Mouse (Mus musculus): ENCODE data around the gene Rprd1b. TPM values are rescaled to one million over a fixed set of nuclear protein-coding genes. Genes with fewer than 3 reads are reported as not detected.
A peak's percentile ranks its signal among the peaks of the same experiment; 100 is the strongest.

Rprd1b gene
- polyA plus RNA-seq, 1 experiment from 2014 or later: 48.2 TPM

DNA sequence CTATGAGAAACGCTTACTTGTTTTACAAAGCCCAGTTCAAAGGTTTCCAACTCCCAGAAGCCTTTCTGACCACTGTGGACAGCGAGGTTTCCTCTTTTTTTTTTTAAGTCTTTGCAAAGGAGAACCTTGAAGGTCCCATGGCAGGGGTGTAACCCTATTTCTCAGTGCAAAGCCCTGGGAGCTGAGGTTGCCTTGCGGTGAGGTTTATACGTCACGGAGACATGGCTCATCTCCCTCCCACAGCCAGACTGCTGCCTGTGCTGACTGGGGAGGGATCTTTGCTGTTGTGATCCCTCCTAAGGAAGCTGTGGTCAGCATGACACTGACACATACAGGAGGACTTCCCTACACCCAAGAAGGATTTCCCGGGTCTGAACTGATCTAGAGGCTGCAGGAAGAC is 104.8 kb downstream of the Rprd1b start:
- no peak for ATAC-seq (replicated peaks; ENCODE audit: low FRiP score)

DNA sequence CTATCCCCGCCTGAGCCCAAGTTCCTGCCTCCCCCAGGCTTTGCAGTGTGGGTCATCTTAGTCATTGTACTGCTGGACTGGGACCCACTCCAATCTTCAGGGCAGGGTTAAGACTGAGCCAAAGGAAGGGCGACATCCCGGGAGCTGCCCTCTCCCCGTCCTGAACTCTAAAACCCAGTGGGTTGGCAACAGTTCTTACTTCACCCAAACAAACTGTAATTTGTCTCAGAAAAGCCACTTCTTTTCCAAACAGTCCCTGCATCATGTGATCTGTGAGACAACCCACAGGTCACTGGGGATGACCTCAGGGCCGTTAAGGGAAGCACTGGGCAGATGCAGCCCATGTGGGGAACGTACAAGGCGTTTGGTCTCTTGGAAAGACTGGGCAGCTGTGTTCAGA is 107.9 kb downstream of the Rprd1b start:
- WGBS: 65% methylated on average over 7 of the region's 7 CpGs
- H3K27me3 ChIP-seq (replicated peaks; ENCODE audit: control insufficient read depth, insufficient read depth, low read length): no peaks in the 10 kb centered on the region
- H3K4me2 ChIP-seq: no peak overlapping the region
- ATAC-seq (replicated peaks; ENCODE audit: low FRiP score) (no peak), DNase-seq (ENCODE audit: low spot score) (no peak)
- H3K9me3 ChIP-seq (ENCODE audit: control insufficient read depth, low read length): no peaks in the 10 kb centered on the region
- no peak overlapping the region for H3K4me3 ChIP-seq (ENCODE audit: low read depth, low read length)
- peaks cover 27% of the 10 kb centered on the region for H3K4me1 ChIP-seq (replicated peaks; ENCODE audit: control insufficient read depth, insufficient read depth, low read length)
- H3K36me3 ChIP-seq (ENCODE audit: control insufficient read depth, insufficient read depth, low read length): peaks cover 28% of the 10 kb centered on the region
- no peak overlapping the region for H3K27ac ChIP-seq (ENCODE audit: low read depth, low read length)
- no peak overlapping the region for H3K9ac ChIP-seq (ENCODE audit: low read depth, low read length)

More for the DNA sequence above, 104.8 kb downstream of the Rprd1b start:
- no peak for DNase-seq (ENCODE audit: low spot score)
- H3K27ac ChIP-seq (ENCODE audit: low read depth, low read length): no peak overlapping the region
- no peaks in the 10 kb centered on the region for H3K27me3 ChIP-seq (replicated peaks; ENCODE audit: control insufficient read depth, insufficient read depth, low read length)
- H3K4me2 ChIP-seq: no peak overlapping the region
- H3K9ac ChIP-seq (ENCODE audit: low read depth, low read length): no peak overlapping the region
- H3K9me3 ChIP-seq (ENCODE audit: control insufficient read depth, low read length): no peaks in the 10 kb centered on the region
- WGBS: 35% methylated on average over 6 of the region's 6 CpGs
- no peak overlapping the region for H3K4me3 ChIP-seq (ENCODE audit: low read depth, low read length)
- peaks cover 10% of the 10 kb centered on the region; the same call in 1 of the 2 replicates for H3K4me1 ChIP-seq (replicated peaks; ENCODE audit: control insufficient read depth, insufficient read depth, low read length)
- H3K36me3 ChIP-seq (ENCODE audit: control insufficient read depth, insufficient read depth, low read length): peaks cover 23% of the 10 kb centered on the region

DNA sequence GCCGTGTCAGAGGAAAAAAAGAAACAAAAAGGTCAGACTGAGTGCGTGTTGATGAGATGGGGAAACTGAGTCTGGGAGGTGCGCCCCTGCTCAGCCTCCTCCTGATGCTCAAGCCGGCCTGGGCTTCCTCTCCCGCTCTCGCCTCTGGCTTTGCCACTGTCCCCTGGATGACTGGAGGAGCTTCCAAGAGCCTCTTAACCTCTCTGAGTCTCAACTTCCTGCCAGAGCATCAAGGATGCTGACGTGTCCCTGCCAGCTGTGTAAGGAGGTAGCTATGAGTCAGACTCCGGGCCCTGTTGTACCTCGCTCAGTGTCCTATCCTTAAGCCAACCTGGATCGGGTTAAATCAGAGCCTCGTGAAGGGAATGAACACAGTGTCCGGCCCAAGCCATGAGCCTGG is 109.5 kb downstream of the Rprd1b start:
- Histone ChIP-seq H3K4me1 (replicated peaks; ENCODE audit: control insufficient read depth, insufficient read depth, low read length) (peaks cover 42% of the 10 kb centered on the region), H3K9me3 (ENCODE audit: control insufficient read depth, low read length) (no peaks in the 10 kb centered on the region), H3K27me3 (replicated peaks; ENCODE audit: control insufficient read depth, insufficient read depth, low read length) (no peaks in the 10 kb centered on the region), H3K36me3 (ENCODE audit: control insufficient read depth, insufficient read depth, low read length) (peaks cover 18% of the 10 kb centered on the region; the same call in 1 of the 2 replicates), H3K4me2 (no peak overlapping the region), H3K9ac (ENCODE audit: low read depth, low read length) (no peak overlapping the region), H3K27ac (ENCODE audit: low read depth, low read length) (no peak overlapping the region), H3K4me3 (ENCODE audit: low read depth, low read length) (no peak overlapping the region)
- DNase-seq (ENCODE audit: low spot score) (no peak), ATAC-seq (replicated peaks; ENCODE audit: low FRiP score) (no peak)
- WGBS: 92% methylated on average over 12 of the region's 12 CpGs

DNA sequence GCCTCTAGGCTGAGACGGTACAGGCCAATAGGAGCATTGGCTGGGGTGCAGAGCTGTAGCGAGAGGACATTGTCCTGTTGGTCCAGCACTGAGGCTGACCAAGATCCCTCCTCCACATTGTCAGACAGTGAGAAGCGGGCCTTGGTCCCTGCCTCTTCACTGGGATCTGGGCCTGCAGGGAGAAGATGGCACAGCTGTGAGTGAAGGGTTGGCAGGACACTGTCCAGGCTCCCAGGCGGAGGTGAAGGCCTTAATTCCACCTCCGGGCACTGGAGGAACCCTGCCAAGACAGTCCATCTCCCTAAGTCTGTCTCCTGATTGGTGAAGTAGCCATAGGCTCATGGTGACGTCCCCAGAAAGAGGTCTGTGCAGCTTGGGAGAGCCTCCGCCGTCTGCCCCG is 110.5 kb downstream of the Rprd1b start:
- ATAC-seq (replicated peaks; ENCODE audit: low FRiP score) (no peak), DNase-seq (ENCODE audit: low spot score) (no peak)
- H3K36me3 ChIP-seq (ENCODE audit: control insufficient read depth, insufficient read depth, low read length): peaks cover 15% of the 10 kb centered on the region; the same call in 1 of the 2 replicates
- H3K4me3 ChIP-seq (ENCODE audit: low read depth, low read length): no peak overlapping the region
- 90% methylated on average over 9 of the region's 9 CpGs for WGBS
- no peak overlapping the region for H3K27ac ChIP-seq (ENCODE audit: low read depth, low read length)
- no peaks in the 10 kb centered on the region for H3K27me3 ChIP-seq (replicated peaks; ENCODE audit: control insufficient read depth, insufficient read depth, low read length)
- no peak overlapping the region for H3K9ac ChIP-seq (ENCODE audit: low read depth, low read length)
- peaks cover 51% of the 10 kb centered on the region for H3K4me1 ChIP-seq (replicated peaks; ENCODE audit: control insufficient read depth, insufficient read depth, low read length)
- H3K9me3 ChIP-seq (ENCODE audit: control insufficient read depth, low read length): no peaks in the 10 kb centered on the region
- no peak overlapping the region for H3K4me2 ChIP-seq

DNA sequence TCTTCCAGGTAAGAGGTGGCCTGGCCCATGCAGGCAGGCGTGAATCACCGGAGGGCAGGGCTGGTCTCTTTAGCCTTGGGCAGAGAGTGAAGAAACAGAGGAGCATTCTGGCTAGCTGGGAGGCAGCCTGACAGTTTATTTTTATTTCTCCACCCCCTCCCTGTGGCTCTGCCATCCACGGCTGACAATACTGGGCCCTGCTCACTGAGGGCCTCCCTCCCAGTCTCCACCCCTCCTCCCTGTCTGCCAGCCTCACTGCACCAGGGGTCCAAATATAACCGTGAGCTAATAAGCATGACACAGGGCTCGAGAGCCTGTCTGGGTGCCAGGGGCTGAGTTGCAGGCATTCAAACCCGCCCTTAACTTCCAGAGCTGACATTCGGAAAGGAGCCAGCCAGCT is 111.3 kb downstream of the Rprd1b start:
- Histone ChIP-seq H3K4me3 (ENCODE audit: low read depth, low read length) (no peak overlapping the region), H3K9ac (ENCODE audit: low read depth, low read length) (peak overlapping the region; percentile 50), H3K9me3 (ENCODE audit: control insufficient read depth, low read length) (no peaks in the 10 kb centered on the region), H3K27ac (ENCODE audit: low read depth, low read length) (no peak overlapping the region; the same call in 1 of the 2 replicates), H3K4me1 (replicated peaks; ENCODE audit: control insufficient read depth, insufficient read depth, low read length) (peaks cover 57% of the 10 kb centered on the region), H3K36me3 (ENCODE audit: control insufficient read depth, insufficient read depth, low read length) (peaks cover 13% of the 10 kb centered on the region; the same call in 1 of the 2 replicates), H3K4me2 (no peak overlapping the region), H3K27me3 (replicated peaks; ENCODE audit: control insufficient read depth, insufficient read depth, low read length) (no peaks in the 10 kb centered on the region)
- ATAC-seq (replicated peaks; ENCODE audit: low FRiP score) (no peak), DNase-seq (ENCODE audit: low spot score) (no peak)
- 55% methylated on average over 7 of the region's 7 CpGs for WGBS

DNA sequence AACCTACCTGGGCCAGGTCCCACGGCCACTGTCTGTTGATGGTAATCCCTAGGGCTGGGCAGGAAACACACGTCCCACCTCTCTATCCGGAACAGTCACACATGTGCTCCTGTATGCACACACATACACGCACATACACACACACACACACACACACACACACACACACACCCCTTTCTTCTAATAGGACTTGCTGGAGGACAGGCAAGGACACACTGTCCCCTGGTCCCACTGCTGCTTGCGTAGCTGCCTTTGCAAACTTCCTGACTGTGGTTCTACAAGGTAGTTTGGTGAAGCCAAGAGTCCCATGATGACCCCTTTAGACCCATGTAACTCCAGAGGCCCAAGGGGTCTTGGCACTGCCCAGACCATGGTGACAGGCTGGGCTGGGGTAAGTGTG is 112.4 kb downstream of the Rprd1b start:
- Histone ChIP-seq H3K9ac (ENCODE audit: low read depth, low read length) (peak overlapping the region; percentile 4), H3K4me1 (replicated peaks; ENCODE audit: control insufficient read depth, insufficient read depth, low read length) (peaks cover 68% of the 10 kb centered on the region), H3K36me3 (ENCODE audit: control insufficient read depth, insufficient read depth, low read length) (peaks cover 13% of the 10 kb centered on the region; the same call in 1 of the 2 replicates), H3K4me2 (peak overlapping the region; percentile 84; the same call in 1 of the 2 replicates), H3K4me3 (ENCODE audit: low read depth, low read length) (no peak overlapping the region), H3K27me3 (replicated peaks; ENCODE audit: control insufficient read depth, insufficient read depth, low read length) (0 out of 2 replicates have a peak, but pooled peaks cover 3% of the 10 kb centered on the region), H3K27ac (ENCODE audit: low read depth, low read length) (peak overlapping the region; percentile 83), H3K9me3 (ENCODE audit: control insufficient read depth, low read length) (no peaks in the 10 kb centered on the region)
- DNase-seq (ENCODE audit: low spot score): no peak
- ATAC-seq (replicated peaks; ENCODE audit: low FRiP score): no peak
- WGBS: 78% methylated on average over 5 of the region's 5 CpGs

DNA sequence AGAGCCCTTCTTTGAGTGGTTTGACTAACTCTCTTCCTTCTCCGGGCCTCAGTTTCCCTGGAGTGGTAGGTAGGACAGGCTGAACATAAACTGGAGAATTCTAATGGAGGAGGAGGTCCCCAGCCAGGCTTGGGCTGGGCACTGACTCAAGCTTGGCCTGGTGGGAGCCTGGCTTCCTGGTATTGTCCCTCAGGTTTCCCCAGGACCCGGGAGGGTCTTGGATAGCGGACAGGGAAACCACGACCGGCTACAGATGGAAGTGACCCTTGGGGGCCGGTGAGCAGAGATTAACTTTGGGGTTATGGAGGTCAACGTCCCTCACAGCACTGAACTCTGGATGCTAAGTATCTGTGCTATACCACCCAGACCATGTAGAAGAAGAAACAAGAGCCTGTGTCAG is 113.0 kb downstream of the Rprd1b start:
- peak overlapping the region; percentile 84 for H3K4me2 ChIP-seq
- H3K27ac ChIP-seq (ENCODE audit: low read depth, low read length): peak overlapping the region; percentile 83
- H3K27me3 ChIP-seq (replicated peaks; ENCODE audit: control insufficient read depth, insufficient read depth, low read length): 0 out of 2 replicates have a peak, but pooled peaks cover 7% of the 10 kb centered on the region
- H3K9me3 ChIP-seq (ENCODE audit: control insufficient read depth, low read length): no peaks in the 10 kb centered on the region
- 45% methylated on average over 7 of the region's 7 CpGs for WGBS
- H3K36me3 ChIP-seq (ENCODE audit: control insufficient read depth, insufficient read depth, low read length): peaks cover 13% of the 10 kb centered on the region; the same call in 1 of the 2 replicates
- peaks cover 70% of the 10 kb centered on the region for H3K4me1 ChIP-seq (replicated peaks; ENCODE audit: control insufficient read depth, insufficient read depth, low read length)
- no peak for DNase-seq (ENCODE audit: low spot score)
- peak overlapping the region; percentile 4; the same call in 1 of the 2 replicates for H3K9ac ChIP-seq (ENCODE audit: low read depth, low read length)
- 0 out of 2 replicates have a peak overlapping the region, but pooled peaks have one; percentile 20 for H3K4me3 ChIP-seq (ENCODE audit: low read depth, low read length)
- ATAC-seq (replicated peaks; ENCODE audit: low FRiP score): no peak

DNA sequence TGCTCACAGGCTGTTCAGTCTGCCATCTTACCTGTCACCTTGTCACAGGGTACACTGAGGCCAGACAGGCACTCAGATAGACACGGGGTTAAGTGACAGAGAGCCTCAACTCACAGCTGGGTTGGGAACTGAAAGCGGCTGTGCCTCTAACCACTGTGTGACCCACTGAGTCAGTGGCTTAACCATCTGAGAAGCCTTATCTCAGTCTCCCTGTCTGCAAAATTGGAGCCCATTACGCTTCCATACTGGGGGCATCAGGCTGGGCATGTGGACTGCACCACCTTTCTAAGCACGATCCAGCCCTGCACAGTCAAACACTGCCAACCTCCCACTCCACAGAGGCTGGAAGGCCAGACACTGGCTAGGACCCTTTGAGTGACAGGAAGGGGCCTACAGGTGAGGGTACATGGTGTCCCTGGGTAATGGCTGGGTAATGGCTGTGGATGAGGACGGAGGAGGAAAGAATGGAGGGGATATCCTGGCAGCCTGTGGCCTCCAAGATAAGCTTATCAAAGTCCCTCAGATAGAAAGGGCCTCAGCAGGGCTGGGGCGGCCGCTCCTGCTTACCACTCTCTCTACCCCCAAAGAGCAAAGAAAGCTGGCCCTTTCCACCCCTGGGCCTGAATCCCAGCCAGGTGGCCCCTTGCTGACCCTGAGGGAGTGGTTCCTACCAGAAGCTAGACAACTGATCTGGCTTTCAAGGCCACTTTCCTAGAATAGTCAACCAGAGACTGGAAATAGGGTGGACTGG is 113.6 kb downstream of the Rprd1b start:
- DNase-seq (ENCODE audit: low spot score) (peak; percentile 75), ATAC-seq (replicated peaks; ENCODE audit: low FRiP score) (peak; percentile 91)
- H3K4me2 ChIP-seq: peak overlapping the region; percentile 84
- peak overlapping the region; percentile 50; the same call in 1 of the 2 replicates for H3K9ac ChIP-seq (ENCODE audit: low read depth, low read length)
- peaks cover 70% of the 10 kb centered on the region for H3K4me1 ChIP-seq (replicated peaks; ENCODE audit: control insufficient read depth, insufficient read depth, low read length)
- WGBS: 24% methylated on average over 7 of the region's 7 CpGs
- H3K4me3 ChIP-seq (ENCODE audit: low read depth, low read length): peak overlapping the region; percentile 20; the same call in 1 of the 2 replicates
- peak overlapping the region; percentile 83 for H3K27ac ChIP-seq (ENCODE audit: low read depth, low read length)
- H3K27me3 ChIP-seq (replicated peaks; ENCODE audit: control insufficient read depth, insufficient read depth, low read length): 0 out of 2 replicates have a peak, but pooled peaks cover 7% of the 10 kb centered on the region
- H3K36me3 ChIP-seq (ENCODE audit: control insufficient read depth, insufficient read depth, low read length): peaks cover 13% of the 10 kb centered on the region; the same call in 1 of the 2 replicates
- H3K9me3 ChIP-seq (ENCODE audit: control insufficient read depth, low read length): no peaks in the 10 kb centered on the region

Measured in liver, embryonic 11.5 days (tissue).